Comparison of ENCODE assay signal across 7 mouse cellular contexts in the genomic region with DNA sequence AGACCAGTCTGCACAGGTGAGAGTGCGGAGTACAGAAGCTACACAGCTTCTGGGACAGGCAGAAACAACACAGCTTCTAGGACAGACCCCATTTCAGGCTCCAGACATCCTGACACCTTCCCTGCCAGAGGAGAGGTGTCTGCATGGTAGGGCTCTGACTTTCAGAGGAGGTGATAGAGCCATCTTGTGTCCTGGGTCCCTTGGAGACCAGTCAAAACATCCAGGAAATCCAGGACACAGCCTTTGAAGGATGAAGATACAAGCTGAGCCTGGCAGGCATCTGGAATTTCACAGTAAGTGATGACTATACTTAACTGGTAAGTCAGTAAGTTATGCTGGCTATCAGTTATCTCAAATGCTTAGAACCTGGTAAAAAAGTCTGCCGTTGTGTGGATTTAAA. TPM values are rescaled to one million over a fixed set of nuclear protein-coding genes. Genes with fewer than 3 reads are reported as not detected.
"Had no signal": no experiment of that assay in that cellular context is flagged by ENCODE, and none has a peak within 500 bp of the region (broad histone marks: within the 10 kb centered on the region; RNA-seq: fewer than 3 reads in every experiment).

No protein-coding gene starts in this region.

RNA-seq across cellular contexts. Expression of a gene that starts 24.2 kb away (rescaled TPM):
- polyA plus RNA-seq: neural tube, embryonic 13.5 days; neural tube, embryonic 14.5 days; neural tube, embryonic 15.5 days; small intestine, adult 2 months; spleen, adult 2 months; stomach, embryonic 14.5 days; testis, adult 2 months had no signal
